Mouse (Mus musculus) liver, postnatal 0 days (tissue): ENCODE measurements around the gene Arf1. TPM values are rescaled to one million over a fixed set of nuclear protein-coding genes. Genes with fewer than 3 reads are reported as not detected.

Experiments
- ATAC-seq: fragments of 200-750 bp; cut with Nextera tagmentation; 2 replicates; pipeline ENCODE4 v1.8.0; 2017; ENCODE audit warnings: mild to moderate bottlenecking, moderate library complexity
- DNase-seq: peaks from one replicate; pipeline ENCODE4 v3.0.0-alpha.2; 2016
- H3K27ac ChIP-seq: fragments of 300-500 bp; sonication (generic); 2 replicates; pipeline ENCODE4 v1.5.1; 2014; ENCODE audit warnings: antibody characterized with exemption, moderate library complexity, mild to moderate bottlenecking, low read depth
- H3K27me3 ChIP-seq: fragments of 300-500 bp; sonication (generic); 2 replicates; pipeline ENCODE4 v1.6.1; 2014; ENCODE audit warnings: low read length, control low read depth, mixed read lengths; ENCODE audit not compliant: insufficient read depth
- H3K36me3 ChIP-seq: fragments of 300-500 bp; sonication (generic); replicated peaks from 2 replicates; pipeline ENCODE4 v1.6.1; 2014; ENCODE audit warnings: mild to moderate bottlenecking, control low read depth, low read length, moderate library complexity, mixed read lengths; ENCODE audit not compliant: insufficient read depth
- H3K4me1 ChIP-seq: fragments of 300-500 bp; sonication (generic); 2 replicates; pipeline ENCODE4 v1.6.1; 2014; ENCODE audit warnings: antibody characterized with exemption, mild to moderate bottlenecking, control low read depth; ENCODE audit not compliant: insufficient read depth
- H3K4me2 ChIP-seq: fragments of 300-500 bp; sonication (generic); 2 replicates; pipeline ENCODE4 v1.6.1; 2014; ENCODE audit warnings: low read depth, mild to moderate bottlenecking, low read length, moderate library complexity, mixed read lengths
- H3K4me3 ChIP-seq: fragments of 300-500 bp; sonication (generic); 2 replicates; pipeline ENCODE4 v1.5.1; 2014; ENCODE audit warnings: low read depth, low read length
- H3K9ac ChIP-seq: fragments of 300-500 bp; sonication (generic); replicated peaks from 2 replicates; pipeline ENCODE4 v1.6.1; 2014; ENCODE audit warnings: mild to moderate bottlenecking, moderate library complexity
- H3K9me3 ChIP-seq: fragments of 300-500 bp; sonication (generic); 2 replicates; pipeline ENCODE4 v1.6.1; 2016; ENCODE audit warnings: mild to moderate bottlenecking, control low read depth, low read length, mixed read lengths
- CTCF ChIP-seq: sonication (generic); IDR thresholded peaks from 2 replicates; pipeline ENCODE4 v1.5.1; 2016; ENCODE audit warnings: antibody characterized with exemption, low read depth
- EP300 ChIP-seq: IDR thresholded peaks from 2 replicates; pipeline ENCODE4 v1.6.1; 2016; ENCODE audit warnings: antibody characterized with exemption, low read depth, mild to moderate bottlenecking
- WGBS: fragments of 180-500 bp; shearing (Covaris S2); extraction: QIAGEN DNeasy Blood & Tissue Kit; methylation state at CpG from one replicate; pipeline ENCODE4 v1.1.7; 2014; ENCODE audit not compliant: insufficient replicate concordance; 5-methylcytosine and 5-hydroxymethylcytosine counted together
- polyA plus RNA-seq: library from polyadenylated mRNA; unstranded; fragments of >200 nt; fragmentation: Nextera tagmentation; extraction: Ambion mirVana; gene quantifications from 2 replicates; pipeline ENCODE4 v1.2.1, GENCODE M21; 2015

Gene Arf1
- polyA plus RNA-seq, 1 experiment from 2014 or later: 254 TPM

DNA sequence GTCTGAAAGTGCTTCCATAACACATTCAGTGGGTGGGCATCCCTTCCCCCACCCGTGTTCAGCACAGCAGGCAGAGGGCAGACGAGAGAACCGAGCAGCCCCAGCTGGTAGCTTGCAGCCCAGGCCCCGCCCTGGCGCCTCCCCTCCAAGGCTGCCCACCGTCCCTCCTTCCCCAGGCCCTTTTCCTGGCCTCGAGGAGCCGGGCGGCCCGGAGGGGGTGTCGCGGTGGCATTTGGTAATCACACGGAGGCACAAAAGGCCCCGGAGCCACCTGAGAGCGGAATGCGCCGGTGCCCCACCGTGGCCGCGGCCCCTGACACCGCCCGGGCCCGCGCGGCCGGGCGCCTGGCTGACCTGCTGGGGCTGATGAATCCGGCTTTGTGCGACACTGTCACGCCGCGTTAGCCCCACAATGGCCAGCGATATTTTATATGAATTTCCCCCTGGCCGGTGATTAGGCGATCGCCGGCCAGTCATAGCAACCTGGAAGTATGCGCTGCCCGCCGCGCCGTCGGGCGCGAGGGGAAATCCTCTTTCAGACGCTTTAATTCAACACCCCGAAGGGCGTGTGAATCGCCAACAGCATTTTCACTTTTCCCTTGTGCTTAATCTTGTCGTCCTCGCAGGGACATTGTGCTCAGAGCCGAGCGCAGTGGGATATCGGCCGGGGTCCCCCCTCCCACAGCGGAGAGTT, 35.9 kb upstream of the Arf1 start:
- Histone ChIP-seq H3K4me2 (peak overlapping the region; percentile 74), H3K4me1 (peaks cover 28% of the 10 kb centered on the region), H3K4me3 (peak overlapping the region; percentile 43), H3K27me3 (peaks cover 44% of the 10 kb centered on the region), H3K9me3 (no peaks in the 10 kb centered on the region), H3K36me3 (no peaks in the 10 kb centered on the region), H3K27ac (no peak overlapping the region), H3K9ac (peak overlapping the region; percentile 42)
- ATAC-seq (no peak), DNase-seq (peak; percentile 35)
- 1% methylated on average over 56 of the region's 56 CpGs for WGBS
- TF ChIP-seq CTCF (peak; percentile 24; the same call in 1 of the 2 replicates), EP300 (no peak)

DNA sequence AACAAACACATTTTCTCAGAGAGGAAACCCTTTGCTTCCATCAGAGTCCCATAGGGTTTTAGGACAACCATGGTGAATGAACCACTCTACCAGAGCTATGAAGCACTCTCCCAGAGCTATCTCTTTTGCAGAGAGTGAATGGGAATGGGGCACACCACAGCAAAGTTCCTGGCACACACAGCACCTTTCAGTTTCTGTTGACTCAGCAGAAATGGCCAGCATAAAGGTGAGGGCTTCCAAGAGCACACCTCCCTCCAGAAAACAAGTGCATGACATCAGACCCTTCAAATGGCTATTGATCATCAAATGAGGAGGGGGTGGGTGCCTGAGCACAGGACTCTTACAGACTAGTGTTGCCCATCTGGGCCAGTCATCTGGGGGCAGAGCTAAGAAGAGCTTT, 34.2 kb upstream of the Arf1 start:
- ATAC-seq (no peak), DNase-seq (no peak)
- Histone ChIP-seq H3K27ac (no peak overlapping the region), H3K4me3 (no peak overlapping the region), H3K9ac (no peak overlapping the region), H3K4me1 (peaks cover 28% of the 10 kb centered on the region), H3K9me3 (no peaks in the 10 kb centered on the region), H3K4me2 (no peak overlapping the region), H3K36me3 (no peaks in the 10 kb centered on the region), H3K27me3 (peaks cover 44% of the 10 kb centered on the region)
- TF ChIP-seq CTCF (no peak), EP300 (no peak)

DNA sequence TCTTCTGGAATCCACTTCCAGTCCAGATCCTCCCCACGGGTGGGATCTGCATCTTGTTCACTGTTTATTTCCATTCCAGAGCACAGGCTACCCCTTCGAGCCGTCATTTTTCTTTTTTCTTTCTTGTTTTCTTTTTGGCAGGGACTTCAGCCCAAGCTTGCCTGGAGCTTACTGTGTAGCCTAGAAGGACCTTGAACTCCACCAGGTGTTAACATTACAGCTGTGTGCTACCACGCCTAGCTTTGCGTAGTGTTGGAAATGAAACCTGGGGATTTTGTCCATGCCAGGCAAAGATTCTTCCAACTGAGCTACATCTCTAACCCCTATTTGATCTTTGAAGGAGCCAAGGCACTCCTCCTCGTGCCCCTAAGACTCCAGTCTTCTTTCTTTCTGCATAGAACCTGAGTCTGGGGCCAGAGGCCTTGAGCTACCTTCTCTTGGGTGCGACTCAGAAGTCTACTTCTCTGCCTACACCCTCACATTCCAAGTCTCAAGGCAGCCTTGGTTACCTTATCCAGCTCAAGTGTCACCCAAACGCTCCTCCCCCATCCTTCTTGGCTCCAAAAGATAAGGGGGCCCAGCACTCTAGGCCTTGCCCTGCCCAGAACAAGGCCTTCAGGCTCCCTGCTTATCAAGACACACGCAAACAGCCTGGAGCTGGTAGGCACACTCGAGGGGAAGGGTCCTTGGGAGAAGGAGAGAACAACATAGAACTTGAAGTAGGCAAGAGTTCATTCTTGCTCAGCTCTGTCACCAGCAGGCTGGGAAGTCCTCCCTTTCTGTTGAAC, 32.8 kb upstream of the Arf1 start:
- Histone ChIP-seq H3K36me3 (no peaks in the 10 kb centered on the region), H3K27ac (peak overlapping the region; percentile 56), H3K9ac (no peak overlapping the region), H3K9me3 (no peaks in the 10 kb centered on the region), H3K4me3 (no peak overlapping the region), H3K4me2 (peak overlapping the region; percentile 47), H3K27me3 (peaks cover 42% of the 10 kb centered on the region), H3K4me1 (peaks cover 28% of the 10 kb centered on the region)
- peak; percentile 98 for ATAC-seq
- 52% methylated on average over 10 of the region's 10 CpGs for WGBS
- peak; percentile 66 for DNase-seq
- peak; percentile 91 for TF ChIP-seq EP300
- no peak for TF ChIP-seq CTCF

DNA sequence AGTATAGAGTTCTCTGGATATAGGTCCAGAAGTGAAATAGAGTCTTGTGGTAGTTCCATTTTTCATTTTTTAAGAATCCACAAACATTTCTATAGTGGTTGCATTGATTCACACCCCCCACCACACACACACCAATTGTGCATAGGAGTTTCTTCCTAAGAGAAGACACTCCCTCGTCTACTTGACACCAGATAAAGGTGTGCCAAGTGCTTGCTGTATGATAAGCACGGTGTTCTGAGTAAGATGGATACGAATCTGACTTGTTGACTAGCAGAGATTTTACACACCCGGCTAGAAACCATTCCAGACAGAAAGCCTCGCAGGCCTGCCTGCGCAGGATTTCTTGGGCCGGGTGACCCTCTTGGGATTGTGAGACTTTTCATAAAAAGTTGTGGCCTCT, 31.6 kb upstream of the Arf1 start:
- 58% methylated on average over 7 of the region's 7 CpGs for WGBS
- Histone ChIP-seq H3K4me2 (no peak overlapping the region), H3K4me1 (peaks cover 28% of the 10 kb centered on the region), H3K9me3 (no peaks in the 10 kb centered on the region), H3K27ac (no peak overlapping the region), H3K36me3 (no peaks in the 10 kb centered on the region), H3K4me3 (no peak overlapping the region), H3K9ac (no peak overlapping the region), H3K27me3 (peaks cover 29% of the 10 kb centered on the region)
- no peak for DNase-seq
- ATAC-seq: no peak
- TF ChIP-seq EP300 (peak; percentile 46; the same call in 1 of the 2 replicates), CTCF (no peak)

DNA sequence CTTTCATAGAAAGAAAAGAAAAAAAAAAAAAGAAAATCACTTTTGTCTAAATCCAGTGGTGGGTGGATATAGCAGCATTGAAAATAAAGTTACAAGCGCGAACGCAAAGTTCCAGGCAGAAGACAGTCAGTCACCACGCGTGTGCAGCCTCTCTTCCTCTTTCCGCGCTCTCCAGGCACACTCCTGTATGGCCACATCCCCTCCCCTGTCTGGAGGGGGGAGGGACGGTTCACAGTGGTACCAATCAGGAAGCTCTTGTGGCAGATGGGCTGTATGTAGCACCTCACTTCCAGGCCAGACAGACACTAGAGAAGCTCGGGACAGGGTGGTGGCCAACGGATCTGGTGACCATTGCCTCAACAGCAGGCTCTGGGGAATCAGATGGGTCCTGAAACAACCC, 20.0 kb upstream of the Arf1 start:
- Histone ChIP-seq H3K4me2 (no peak overlapping the region), H3K9ac (no peak overlapping the region), H3K9me3 (no peaks in the 10 kb centered on the region), H3K4me3 (no peak overlapping the region), H3K36me3 (no peaks in the 10 kb centered on the region), H3K27me3 (peaks cover 34% of the 10 kb centered on the region), H3K27ac (no peak overlapping the region), H3K4me1 (no peaks in the 10 kb centered on the region)
- ATAC-seq (no peak), DNase-seq (no peak)
- no peak for TF ChIP-seq CTCF
- no peak for TF ChIP-seq EP300
- WGBS: 15% methylated on average over 10 of the region's 10 CpGs

DNA sequence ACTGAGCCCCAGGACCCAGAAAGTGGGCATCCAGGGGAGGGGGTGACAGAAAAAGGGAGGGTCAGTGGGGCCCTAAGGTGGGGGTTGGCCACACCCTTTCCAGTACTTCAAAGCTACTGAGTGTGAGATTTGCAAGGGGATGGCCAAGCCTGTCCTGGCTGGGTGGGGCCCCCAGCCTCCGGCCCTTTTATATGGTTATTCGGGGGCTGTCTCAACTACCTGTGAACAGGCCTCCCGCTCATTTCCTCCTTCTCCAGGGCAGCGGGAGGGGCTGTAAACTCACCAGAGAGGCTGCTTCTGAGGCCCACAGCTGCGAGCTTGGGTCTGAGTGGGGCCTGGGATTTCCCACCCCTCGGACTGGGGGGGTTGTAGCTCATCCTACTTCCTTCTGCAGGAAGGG, 15.8 kb upstream of the Arf1 start:
- H3K36me3 ChIP-seq: no peaks in the 10 kb centered on the region
- no peaks in the 10 kb centered on the region for H3K4me1 ChIP-seq
- H3K4me2 ChIP-seq: no peak overlapping the region
- WGBS: 21% methylated on average over 6 of the region's 6 CpGs
- DNase-seq (no peak), ATAC-seq (no peak)
- H3K27ac ChIP-seq: no peak overlapping the region
- no peak for TF ChIP-seq CTCF
- no peak for TF ChIP-seq EP300
- H3K9me3 ChIP-seq: no peaks in the 10 kb centered on the region
- peaks cover 11% of the 10 kb centered on the region for H3K27me3 ChIP-seq
- H3K4me3 ChIP-seq: no peak overlapping the region
- no peak overlapping the region for H3K9ac ChIP-seq
